Mouse (Mus musculus) urinary bladder, postnatal 36 days (tissue): Measurements from ENCODE around the gene Polr3gl.
A peak's percentile ranks its signal among the peaks of the same experiment; 100 is the strongest.

ENCODE experiments used
- DNase-seq, 2 experiments: peaks; one replicate each; pipeline ENCODE4 v3.0.0; 2022; ENCODE audit warnings: low spot score in 2 of 2, mixed read lengths in 1 of 2

Polr3gl gene

GRCm38 (mm10) chr3:96598156-96599068 is 4.4 kb upstream of the Polr3gl start:
- peak in 1 of 2 experiments; percentile 68 for DNase-seq

GRCm38 (mm10) chr3:96597435-96597891 is 3.5 kb upstream of the Polr3gl start:
- no peak for DNase-seq

- no peak for DNase-seq
Measured at GRCm38 (mm10) chr3:96596855-96597254, 2.9 kb upstream of the Polr3gl start.

GRCm38 (mm10) chr3:96596228-96596707 is 2.3 kb upstream of the Polr3gl start, which contains the start of gene Ankrd34a:
Gene Ankrd34a (plus strand): TSS chr3:96596636.
- DNase-seq: no peak

- no peak for DNase-seq
Measured at GRCm38 (mm10) chr3:96595661-96596060, 1.7 kb upstream of the Polr3gl start.

- no peak for DNase-seq
Measured at GRCm38 (mm10) chr3:96594851-96595250, 870 bp upstream of the Polr3gl start.

- DNase-seq: no peak
Measured at GRCm38 (mm10) chr3:96593374-96593773, 607 bp downstream of the Polr3gl start.

- no peak for DNase-seq
Measured at GRCm38 (mm10) chr3:96590657-96591056, 3.3 kb downstream of the Polr3gl start.

GRCm38 (mm10) chr3:96583386-96583785 is 10.6 kb downstream of the Polr3gl start:
- no peak for DNase-seq

GRCm38 (mm10) chr3:96581771-96582515 is 12.0 kb downstream of the Polr3gl start:
- DNase-seq: no peak

GRCm38 (mm10) chr3:96581141-96581540 is 12.8 kb downstream of the Polr3gl start:
- no peak for DNase-seq

GRCm38 (mm10) chr3:96579885-96580454 is 14.0 kb downstream of the Polr3gl start:
- peak; percentile 86 to 89 for DNase-seq

- no peak for DNase-seq
Measured at GRCm38 (mm10) chr3:96579239-96579750, 14.7 kb downstream of the Polr3gl start.

GRCm38 (mm10) chr3:96578561-96579238 is 15.3 kb downstream of the Polr3gl start:
- no peak for DNase-seq

GRCm38 (mm10) chr3:96577566-96577965 is 16.4 kb downstream of the Polr3gl start:
- no peak for DNase-seq

- peak; percentile 91 to 94 for DNase-seq
Measured at GRCm38 (mm10) chr3:96576690-96577541, 17.1 kb downstream of the Polr3gl start, which contains the start of gene Gm16253. Gene Gm16253 (plus strand): TSS chr3:96576984.

- peak in 1 of 2 experiments; percentile 82 for DNase-seq
Measured at GRCm38 (mm10) chr3:96576005-96576658, 17.8 kb downstream of the Polr3gl start.

- peak in 1 of 2 experiments; percentile 82 for DNase-seq
Measured at GRCm38 (mm10) chr3:96575272-96575984, 18.6 kb downstream of the Polr3gl start.
